In genomic region chr6:80328391-80328790, GRCm38 (mm10) we compare ENCODE assay signal across 21 mouse cellular contexts.
"Had no signal": no experiment of that assay in that cellular context is flagged by ENCODE, and none has a peak within 500 bp of the region (broad histone marks: within the 10 kb centered on the region; RNA-seq: fewer than 3 reads in every experiment).

No protein-coding gene starts in this region.

- DNase-seq: lung, adult 18-20 months; lung, embryonic 14.5 days; lung, postnatal 10 days; lung, postnatal 4 days; midbrain, embryonic 14.5 days; retina, postnatal 1 day; right cerebral cortex, adult 18-20 months; right cerebral cortex, postnatal 25 days; right cerebral cortex, postnatal 4 days; spleen, adult 18-20 months; thymus, adult 2 months; thymus, postnatal 25 days; thymus, postnatal 4 days had no signal

- ATAC-seq: midbrain, embryonic 16.5 days had no signal

- H3K4me1 ChIP-seq: neural tube, embryonic 13.5 days; neural tube, embryonic 15.5 days; stomach, embryonic 15.5 days had no signal

- H3K9me3 ChIP-seq: neural tube, embryonic 13.5 days; neural tube, embryonic 15.5 days; stomach, embryonic 15.5 days had no signal

- H3K4me2 ChIP-seq: lung, embryonic 14.5 days; midbrain, embryonic 11.5 days; neural tube, embryonic 13.5 days; neural tube, embryonic 15.5 days; stomach, embryonic 15.5 days had no signal

- H3K27me3 ChIP-seq: megakaryocyte, embryonic 14.5 days; neural tube, embryonic 13.5 days; neural tube, embryonic 15.5 days; stomach, embryonic 15.5 days had no signal

- H3K36me3 ChIP-seq: neural tube, embryonic 13.5 days; neural tube, embryonic 15.5 days; stomach, embryonic 15.5 days had no signal

- H3K4me3 ChIP-seq: megakaryocyte, embryonic 14.5 days; myocyte; neural tube, embryonic 13.5 days; neural tube, embryonic 15.5 days; stomach, embryonic 15.5 days had no signal

- H3K9ac ChIP-seq: lung, embryonic 14.5 days; neural tube, embryonic 13.5 days; neural tube, embryonic 15.5 days; stomach, embryonic 15.5 days had no signal

- H3K27ac ChIP-seq: neural tube, embryonic 13.5 days; neural tube, embryonic 15.5 days; stomach, embryonic 15.5 days; stomach, postnatal 0 days had no signal
